Mouse (Mus musculus): ENCODE data around the gene Btbd16. TPM values are rescaled to one million over a fixed set of nuclear protein-coding genes. Genes with fewer than 3 reads are reported as not detected.

Btbd16 gene
- polyA plus RNA-seq, 1 experiment from 2014 or later: 0.11 TPM

GRCm38 (mm10) chr7:130801811-130802210, 27.9 kb downstream of the Btbd16 start:
- H3K9ac ChIP-seq: no peak overlapping the region
- no peaks in the 10 kb centered on the region for H3K36me3 ChIP-seq
- H3K4me2 ChIP-seq: no peak overlapping the region
- H3K4me3 ChIP-seq: no peak overlapping the region
- no peaks in the 10 kb centered on the region for H3K27me3 ChIP-seq
- no peaks in the 10 kb centered on the region for H3K4me1 ChIP-seq (replicated peaks)
- no peaks in the 10 kb centered on the region for H3K9me3 ChIP-seq
- no peak for ATAC-seq (ENCODE audit: low read depth)
- WGBS: 93% methylated on average over 4 of the region's 4 CpGs
- H3K27ac ChIP-seq (replicated peaks): no peak overlapping the region

DNA sequence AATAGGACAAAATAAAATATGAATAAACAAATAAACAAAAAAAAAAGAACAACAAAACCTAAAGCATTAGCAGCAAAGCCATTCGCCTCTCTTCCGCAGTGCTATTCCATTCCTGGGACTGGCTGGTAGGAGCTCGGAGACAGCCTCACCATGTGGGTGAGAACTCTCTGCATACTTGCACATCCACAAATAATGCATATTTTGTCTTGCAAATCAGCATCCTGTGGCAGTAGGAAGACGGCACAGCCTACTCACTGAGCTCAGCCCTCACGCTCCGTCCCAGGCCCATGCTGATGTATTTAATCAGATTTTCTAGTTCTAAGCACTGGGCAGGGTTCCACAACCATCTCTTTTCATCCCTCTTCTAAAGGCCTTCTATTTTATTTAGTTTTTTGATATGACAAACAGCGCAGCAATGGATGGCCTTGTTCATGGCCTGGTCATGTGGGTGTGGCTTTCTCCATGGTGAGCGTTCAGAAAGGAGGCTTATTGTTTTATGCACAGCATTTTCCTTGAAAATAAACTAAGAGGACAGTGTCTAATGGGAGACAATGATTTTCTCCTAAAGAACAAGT, 29.5 kb downstream of the Btbd16 start:
- Histone ChIP-seq H3K27ac (replicated peaks) (no peak overlapping the region), H3K4me1 (replicated peaks) (no peaks in the 10 kb centered on the region), H3K27me3 (no peaks in the 10 kb centered on the region), H3K4me2 (no peak overlapping the region), H3K36me3 (no peaks in the 10 kb centered on the region), H3K9me3 (no peaks in the 10 kb centered on the region), H3K9ac (no peak overlapping the region), H3K4me3 (no peak overlapping the region)
- no peak for ATAC-seq (ENCODE audit: low read depth)
- 84% methylated on average over 8 of the region's 8 CpGs for WGBS

DNA sequence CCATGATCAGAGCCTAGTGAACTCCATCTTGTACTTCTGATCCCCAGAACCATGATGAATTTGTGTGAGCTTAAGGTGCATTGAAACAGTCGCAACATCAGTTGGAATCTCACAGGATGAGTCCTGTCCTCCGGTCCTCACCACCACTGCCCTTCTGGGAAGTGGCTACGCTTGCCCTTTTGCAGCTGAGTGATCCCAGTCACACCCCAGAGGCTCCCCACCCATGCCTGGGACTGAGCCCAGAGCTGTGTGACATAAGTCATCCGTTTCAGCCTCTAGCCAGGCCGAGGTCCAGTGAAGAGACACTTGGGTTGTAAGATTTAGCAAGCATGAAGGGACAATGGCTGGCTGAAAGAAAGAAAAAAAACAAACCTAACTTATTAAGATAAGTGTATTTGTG, 31.1 kb downstream of the Btbd16 start:
- Histone ChIP-seq H3K4me3 (no peak overlapping the region), H3K9me3 (no peaks in the 10 kb centered on the region), H3K36me3 (no peaks in the 10 kb centered on the region), H3K4me2 (no peak overlapping the region), H3K9ac (no peak overlapping the region), H3K27ac (replicated peaks) (no peak overlapping the region), H3K4me1 (replicated peaks) (no peaks in the 10 kb centered on the region), H3K27me3 (no peaks in the 10 kb centered on the region)
- no peak for ATAC-seq (ENCODE audit: low read depth)
- 86% methylated on average over 5 of the region's 5 CpGs for WGBS

GRCm38 (mm10) chr7:130807749-130808148, 33.9 kb downstream of the Btbd16 start:
- Histone ChIP-seq H3K4me2 (no peak overlapping the region), H3K27me3 (no peaks in the 10 kb centered on the region), H3K36me3 (no peaks in the 10 kb centered on the region), H3K27ac (replicated peaks) (no peak overlapping the region), H3K9ac (no peak overlapping the region), H3K9me3 (no peaks in the 10 kb centered on the region), H3K4me1 (replicated peaks) (no peaks in the 10 kb centered on the region), H3K4me3 (no peak overlapping the region)
- ATAC-seq (ENCODE audit: low read depth): no peak
- 81% methylated on average over 8 of the region's 8 CpGs for WGBS

GRCm38 (mm10) chr7:130808694-130809093, 34.8 kb downstream of the Btbd16 start:
- Histone ChIP-seq H3K27ac (replicated peaks) (no peak overlapping the region), H3K36me3 (no peaks in the 10 kb centered on the region), H3K4me1 (replicated peaks) (no peaks in the 10 kb centered on the region), H3K9me3 (no peaks in the 10 kb centered on the region), H3K4me3 (no peak overlapping the region), H3K4me2 (no peak overlapping the region), H3K9ac (no peak overlapping the region), H3K27me3 (no peaks in the 10 kb centered on the region)
- 82% methylated on average over 6 of the region's 6 CpGs for WGBS
- ATAC-seq (ENCODE audit: low read depth): no peak

DNA sequence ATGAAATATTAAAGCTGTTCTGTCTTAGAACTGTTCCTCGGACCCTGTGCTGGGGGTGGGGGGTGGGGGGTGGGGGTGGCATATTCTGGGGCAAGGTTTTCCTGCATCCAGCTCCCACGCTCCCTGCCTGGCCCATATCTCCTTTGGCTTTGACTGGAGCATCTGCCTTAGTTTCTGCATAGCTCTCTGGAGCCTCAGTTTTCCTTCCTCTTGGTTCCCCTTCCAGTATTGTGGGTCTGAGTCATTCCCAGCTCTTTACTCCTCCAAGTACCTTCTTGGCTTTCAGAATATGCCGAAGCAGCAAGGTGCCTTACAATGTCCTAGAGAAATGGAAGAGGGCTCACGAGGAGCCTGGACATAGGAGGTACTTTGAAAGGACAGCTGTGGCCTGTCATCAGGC, 36.4 kb downstream of the Btbd16 start:
- no peak overlapping the region for H3K4me2 ChIP-seq
- WGBS: 84% methylated on average over 4 of the region's 4 CpGs
- ATAC-seq (ENCODE audit: low read depth): no peak

GRCm38 (mm10) chr7:130812407-130812806, 38.5 kb downstream of the Btbd16 start:
- H3K9me3 ChIP-seq: no peaks in the 10 kb centered on the region
- ATAC-seq (ENCODE audit: low read depth): no peak
- WGBS: 46% methylated on average over 16 of the region's 16 CpGs
- H3K9ac ChIP-seq: no peak overlapping the region
- no peaks in the 10 kb centered on the region for H3K27me3 ChIP-seq
- no peak overlapping the region for H3K27ac ChIP-seq (replicated peaks)
- no peak overlapping the region for H3K4me2 ChIP-seq
- no peaks in the 10 kb centered on the region for H3K36me3 ChIP-seq
- H3K4me1 ChIP-seq (replicated peaks): no peaks in the 10 kb centered on the region
- H3K4me3 ChIP-seq: no peak overlapping the region

More for the DNA sequence above, 36.4 kb downstream of the Btbd16 start:
- no peak overlapping the region for H3K9ac ChIP-seq
- no peak overlapping the region for H3K4me3 ChIP-seq
- no peak overlapping the region for H3K27ac ChIP-seq (replicated peaks)
- no peaks in the 10 kb centered on the region for H3K4me1 ChIP-seq (replicated peaks)
- no peaks in the 10 kb centered on the region for H3K27me3 ChIP-seq
- H3K9me3 ChIP-seq: no peaks in the 10 kb centered on the region
- H3K36me3 ChIP-seq: no peaks in the 10 kb centered on the region

DNA sequence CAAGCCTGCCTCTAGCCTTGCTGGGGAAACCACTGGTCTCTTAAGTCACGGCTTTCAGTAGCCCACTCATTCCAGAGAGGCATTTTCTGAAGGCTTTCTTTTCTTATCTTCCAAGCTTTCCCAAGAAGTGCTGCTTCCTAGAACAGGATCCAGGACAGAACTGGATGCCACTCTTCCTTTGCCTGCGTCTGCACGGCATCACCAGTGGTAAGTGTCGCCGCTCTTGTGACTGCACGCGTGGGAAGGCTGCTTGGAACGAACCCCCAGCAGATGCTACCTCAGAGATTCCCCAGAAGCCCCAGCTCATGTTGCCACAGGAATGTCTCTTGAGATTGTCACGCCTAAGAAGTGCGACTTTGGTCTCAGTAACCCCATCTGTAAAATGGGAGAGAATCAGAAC, 41.7 kb downstream of the Btbd16 start:
- H3K27me3 ChIP-seq: no peaks in the 10 kb centered on the region
- ATAC-seq (ENCODE audit: low read depth): no peak
- no peak overlapping the region for H3K4me3 ChIP-seq
- WGBS: 93% methylated on average over 10 of the region's 10 CpGs
- H3K9me3 ChIP-seq: no peaks in the 10 kb centered on the region
- H3K36me3 ChIP-seq: no peaks in the 10 kb centered on the region
- H3K4me1 ChIP-seq (replicated peaks): no peaks in the 10 kb centered on the region
- H3K4me2 ChIP-seq: no peak overlapping the region
- no peak overlapping the region for H3K9ac ChIP-seq
- no peak overlapping the region for H3K27ac ChIP-seq (replicated peaks)

DNA sequence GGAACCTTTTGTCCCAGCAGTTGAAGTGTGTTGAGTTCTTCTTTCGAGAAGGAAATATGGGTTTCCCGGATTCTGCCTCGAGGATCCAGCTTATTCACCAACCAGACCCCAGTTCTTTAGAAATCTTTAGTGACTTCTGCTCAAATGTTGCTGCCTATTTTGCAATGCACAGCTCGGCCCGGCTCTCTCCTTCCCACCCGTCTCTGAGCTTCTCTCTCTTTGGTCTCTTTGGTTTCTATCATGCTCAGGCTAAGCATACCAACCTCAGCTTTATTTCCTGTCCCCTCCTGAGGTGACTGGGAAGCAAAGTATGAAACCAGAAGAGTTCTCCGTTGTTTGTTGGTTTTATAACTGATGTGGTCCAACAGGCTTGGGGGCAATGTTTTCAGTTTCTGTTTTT, 42.4 kb downstream of the Btbd16 start:
- Histone ChIP-seq H3K36me3 (no peaks in the 10 kb centered on the region), H3K4me2 (no peak overlapping the region), H3K9ac (no peak overlapping the region), H3K27me3 (no peaks in the 10 kb centered on the region), H3K9me3 (no peaks in the 10 kb centered on the region), H3K27ac (replicated peaks) (no peak overlapping the region), H3K4me3 (no peak overlapping the region), H3K4me1 (replicated peaks) (no peaks in the 10 kb centered on the region)
- WGBS: 86% methylated on average over 7 of the region's 7 CpGs
- no peak for ATAC-seq (ENCODE audit: low read depth)

DNA sequence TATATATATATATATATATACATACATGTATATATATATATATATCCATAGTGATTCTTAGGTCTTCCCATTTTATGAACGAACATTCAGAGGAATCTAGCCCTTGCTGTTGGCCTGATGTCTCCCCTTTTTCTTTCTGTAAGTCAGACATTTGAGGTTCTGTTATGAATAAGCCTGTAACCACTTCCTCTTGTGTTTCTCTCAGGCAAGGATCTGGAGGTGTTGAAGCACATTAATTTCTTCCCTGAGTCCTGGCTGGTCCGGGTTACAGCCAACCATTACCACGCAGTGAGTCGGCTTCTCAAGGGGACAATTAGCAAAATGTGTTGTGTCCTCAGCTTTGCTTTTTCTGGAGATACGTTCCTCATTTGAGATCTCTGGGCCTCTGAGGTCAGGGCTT, 44.9 kb downstream of the Btbd16 start:
- no peak overlapping the region for H3K27ac ChIP-seq (replicated peaks)
- 82% methylated on average over 5 of the region's 5 CpGs for WGBS
- no peak for ATAC-seq (ENCODE audit: low read depth)
- no peaks in the 10 kb centered on the region for H3K36me3 ChIP-seq
- no peak overlapping the region for H3K4me3 ChIP-seq
- no peak overlapping the region for H3K9ac ChIP-seq
- no peaks in the 10 kb centered on the region for H3K9me3 ChIP-seq
- H3K4me1 ChIP-seq (replicated peaks): no peaks in the 10 kb centered on the region
- H3K27me3 ChIP-seq: no peaks in the 10 kb centered on the region
- H3K4me2 ChIP-seq: no peak overlapping the region

DNA sequence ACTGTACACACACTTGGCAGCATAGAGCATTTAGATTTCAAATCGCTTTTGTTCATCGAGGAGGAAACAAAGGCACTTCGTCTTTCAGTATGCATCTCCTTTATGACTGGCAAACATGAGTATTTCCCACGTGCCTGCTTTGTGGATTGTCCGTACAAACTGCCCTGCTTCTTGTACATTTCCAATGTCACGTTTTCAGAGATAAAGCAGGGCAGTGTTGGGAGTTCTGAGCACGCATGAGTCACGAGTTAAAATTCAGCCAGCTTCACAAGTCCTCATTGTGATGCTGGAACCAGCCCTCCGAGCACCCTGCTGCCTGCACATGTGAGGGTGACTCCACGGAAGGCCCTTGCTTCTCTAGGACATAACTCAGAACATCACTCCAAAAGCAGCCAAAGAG, 45.8 kb downstream of the Btbd16 start:
- no peaks in the 10 kb centered on the region for H3K4me1 ChIP-seq (replicated peaks)
- H3K4me3 ChIP-seq: no peak overlapping the region
- no peak overlapping the region for H3K4me2 ChIP-seq
- no peak overlapping the region; the same call in 1 of the 2 replicates for H3K27ac ChIP-seq (replicated peaks)
- H3K9ac ChIP-seq: no peak overlapping the region
- no peaks in the 10 kb centered on the region for H3K36me3 ChIP-seq
- H3K9me3 ChIP-seq: no peaks in the 10 kb centered on the region
- WGBS: 64% methylated on average over 10 of the region's 10 CpGs
- H3K27me3 ChIP-seq: 0 out of 2 replicates have a peak, but pooled peaks cover 2% of the 10 kb centered on the region
- no peak for ATAC-seq (ENCODE audit: low read depth)

GRCm38 (mm10) chr7:130823992-130824391, 50.1 kb downstream of the Btbd16 start:
- ATAC-seq (ENCODE audit: low read depth): no peak
- Histone ChIP-seq H3K4me1 (replicated peaks) (no peaks in the 10 kb centered on the region), H3K4me3 (no peak overlapping the region), H3K9me3 (no peaks in the 10 kb centered on the region), H3K4me2 (no peak overlapping the region), H3K36me3 (no peaks in the 10 kb centered on the region), H3K27me3 (peaks cover 7% of the 10 kb centered on the region; the same call in 1 of the 2 replicates), H3K27ac (replicated peaks) (no peak overlapping the region), H3K9ac (no peak overlapping the region)
- WGBS: 82% methylated on average over 9 of the region's 9 CpGs

DNA sequence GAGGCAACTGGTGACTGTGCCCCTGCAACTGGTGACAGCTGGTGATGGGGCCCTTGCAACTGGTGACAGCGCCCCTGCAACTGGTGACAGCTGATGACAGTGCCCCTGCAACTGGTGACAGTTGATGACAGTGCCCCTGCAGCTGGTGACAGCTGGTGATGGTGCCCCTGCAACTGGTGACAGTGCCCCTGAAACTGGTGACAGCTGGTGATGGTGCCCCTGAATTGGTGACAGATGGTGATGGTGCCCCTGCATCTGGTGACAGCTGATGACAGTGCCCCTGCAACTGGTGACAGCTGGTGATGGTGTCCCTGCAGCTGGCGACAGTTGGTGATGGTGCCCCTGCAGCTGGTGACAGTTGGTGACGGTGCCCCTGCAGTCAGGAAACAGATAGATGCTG, 52.5 kb downstream of the Btbd16 start:
- no peak for ATAC-seq (ENCODE audit: low read depth)
- Histone ChIP-seq H3K4me2 (no peak overlapping the region), H3K4me3 (no peak overlapping the region), H3K9me3 (no peaks in the 10 kb centered on the region), H3K4me1 (replicated peaks) (peaks cover 4% of the 10 kb centered on the region; the same call in 1 of the 2 replicates), H3K9ac (no peak overlapping the region), H3K27ac (replicated peaks) (no peak overlapping the region), H3K36me3 (no peaks in the 10 kb centered on the region), H3K27me3 (peaks cover 7% of the 10 kb centered on the region; the same call in 1 of the 2 replicates)
- WGBS: 67% methylated on average over 3 of the region's 3 CpGs

Measured in neural tube, embryonic 13.5 days (tissue).